Mouse (Mus musculus) liver, postnatal 0 days (tissue): Measurements from ENCODE around the gene Rapgef4.

Experiments used
- CTCF ChIP-seq: sonication (generic); IDR thresholded peaks from 2 replicates; pipeline ENCODE4 v1.5.1; 2016; ENCODE audit warnings: antibody characterized with exemption, low read depth
- EP300 ChIP-seq: IDR thresholded peaks from 2 replicates; pipeline ENCODE4 v1.6.1; 2016; ENCODE audit warnings: antibody characterized with exemption, low read depth, mild to moderate bottlenecking

DNA sequence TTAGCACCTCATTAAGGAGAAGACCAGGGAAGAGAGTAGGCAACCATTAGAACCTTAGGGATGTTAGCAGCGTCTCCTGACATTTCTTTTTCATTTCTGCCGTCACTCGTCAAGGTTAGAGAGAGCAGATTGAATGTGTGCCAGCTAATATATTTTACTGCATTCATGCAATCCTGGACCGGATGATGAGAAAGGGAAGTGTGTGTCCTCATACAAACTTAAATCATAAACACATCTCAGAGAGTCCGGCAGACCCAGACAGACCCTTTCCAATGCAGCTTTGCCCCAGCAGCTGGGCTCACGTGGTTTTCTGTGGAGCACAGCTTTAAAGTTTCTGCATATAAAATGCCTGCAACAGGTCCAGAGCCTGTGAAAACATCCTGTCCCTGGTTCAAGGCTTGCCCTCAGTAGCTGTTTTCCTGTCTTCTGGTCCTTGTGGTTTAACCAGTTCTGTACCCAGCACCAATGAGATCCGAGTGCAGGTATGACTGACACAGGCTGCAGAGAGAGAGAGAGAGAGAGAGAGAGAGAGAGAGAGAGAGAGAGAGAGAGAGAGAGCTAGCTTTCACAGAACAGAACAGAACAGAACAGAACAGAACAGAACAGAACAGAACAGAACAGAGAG lies 163.6 kb downstream of the Rapgef4 start:
- TF ChIP-seq CTCF: no peak
- TF ChIP-seq EP300: no peak
